Mouse (Mus musculus): ENCODE data around the gene Gm26602.

- no peak for TF ChIP-seq CTCF (IDR thresholded peaks at IDR 0.05; ENCODE audit: low read depth)
- no peak for TF ChIP-seq EP300 (optimal IDR thresholded peaks at IDR 0.05)
These were observed 2.2 kb upstream of the Gm26602 start, which contains the start of gene Med16 for GRCm38 (mm10) chr10:79908167-79909091.
